Mouse (Mus musculus) lung, postnatal 0 days (tissue): ENCODE results near the gene Cnbp.

Source experiments
- CTCF ChIP-seq: IDR thresholded peaks from 2 replicates; pipeline ENCODE4 v1.5.1; 2016; ENCODE audit warnings: antibody characterized with exemption, mild to moderate bottlenecking
- EP300 ChIP-seq: IDR thresholded peaks from 2 replicates; pipeline ENCODE4 v1.6.1; 2016; ENCODE audit warnings: antibody characterized with exemption, mild to moderate bottlenecking, control low read depth

GRCm38 (mm10) chr6:87793821-87794510, 56.9 kb downstream of the Cnbp start:
- TF ChIP-seq CTCF, result no peak
- TF ChIP-seq EP300, result no peak
